Mouse (Mus musculus) erythroid progenitor cell, adult 5-6 weeks (primary cell): Measurements from ENCODE around the gene Gm21671. TPM values are rescaled to one million over a fixed set of nuclear protein-coding genes. Genes with fewer than 3 reads are reported as not detected.
"Not testable (repeated sequence)": the region's sequence is repeated elsewhere in the genome, so short reads cannot be mapped to it uniquely, and the experiment has no call there.

Source experiments
- ATAC-seq: replicated peaks from 2 replicates; pipeline ENCODE4 v1.8.0; 2016; ENCODE audit warnings: moderate number of reproducible peaks, mild to moderate bottlenecking, moderate TSS enrichment, inconsistent platforms; ENCODE audit not compliant: poor library complexity, low FRiP score, severe bottlenecking
- total RNA-seq, 2 experiments: library from RNA; stranded (forward) in 1 of 2; stranded (reverse) in 1 of 2; fragments of 150-400 nt in 1 of 2; fragments of 186-747, 209-891 nt in 1 of 2; gene quantifications; 2 replicates each; pipeline versions ENCODE4 v1.2.3 to v1.2.4; 2015 to 2017; ENCODE audit warnings: low replicate concordance in 2 of 2

Gm21671 gene
- total RNA-seq (2015; ENCODE audit: low replicate concordance), result not detected in 2 replicates
- total RNA-seq (2017; ENCODE audit: low replicate concordance), result not detected in 2 replicates

- not testable (repeated sequence) for ATAC-seq
Measured at GRCm38 (mm10) chr5:25954317-25954716, at the start of gene Gm21671. Gm21671 (minus strand) TSS chr5:25954417.

- not testable (repeated sequence) for ATAC-seq
Measured at GRCm38 (mm10) chr5:25988550-25988949, 34.3 kb upstream of the Gm21671 start, which contains the start of gene Gm21698. Gm21698 (minus strand) TSS chr5:25988650.

- not testable (repeated sequence) for ATAC-seq
Measured at GRCm38 (mm10) chr5:25972563-25972962, 18.3 kb upstream of the Gm21671 start, which contains the start of gene Gm21680. Gm21680 (minus strand) TSS chr5:25972663.

- not testable (repeated sequence) for ATAC-seq
Measured at GRCm38 (mm10) chr5:25957050-25957449, 2.8 kb upstream of the Gm21671 start.

- peak; percentile 34; the same call in 1 of the 2 replicates for ATAC-seq
Measured at GRCm38 (mm10) chr5:25956611-25957010, 2.4 kb upstream of the Gm21671 start.

- not testable (repeated sequence) for ATAC-seq
Measured at GRCm38 (mm10) chr5:25945391-25945790, 8.8 kb downstream of the Gm21671 start.

- ATAC-seq, result not testable (repeated sequence)
Measured at GRCm38 (mm10) chr5:25942281-25942680, 11.9 kb downstream of the Gm21671 start, which contains the start of gene Gm21663. Gm21663 (minus strand) TSS chr5:25942381.

Other genes starting within 250 kb of the Gm21671 start
- 4.6 and 18.0 TPM in 2 replicates for gene Xrcc2, start 248.6 kb downstream of the Gm21671 start, total RNA-seq (2015; ENCODE audit: low replicate concordance)
- gene Xrcc2, start 248.6 kb downstream of the Gm21671 start, total RNA-seq (2017; ENCODE audit: low replicate concordance), result 6.9 and 13.6 TPM in 2 replicates
- gene Actr3b, start 194.4 kb downstream of the Gm21671 start, total RNA-seq (2015; ENCODE audit: low replicate concordance), result 0.72 TPM in 1 of 2 replicates, not detected in the other
- not detected in 2 replicates for gene Actr3b, start 194.4 kb downstream of the Gm21671 start, total RNA-seq (2017; ENCODE audit: low replicate concordance)
- not detected in 2 replicates for gene Gm21663, start 12.0 kb downstream of the Gm21671 start, total RNA-seq (2015; ENCODE audit: low replicate concordance)
- not detected in 2 replicates for gene Gm21663, start 12.0 kb downstream of the Gm21671 start, total RNA-seq (2017; ENCODE audit: low replicate concordance)
- gene Gm21680, start 18.2 kb upstream of the Gm21671 start, total RNA-seq (2015; ENCODE audit: low replicate concordance), result not detected in 2 replicates
- gene Gm21680, start 18.2 kb upstream of the Gm21671 start, total RNA-seq (2017; ENCODE audit: low replicate concordance), result not detected in 2 replicates
- not detected in 2 replicates for gene Gm21698, start 34.2 kb upstream of the Gm21671 start, total RNA-seq (2015; ENCODE audit: low replicate concordance)
- not detected in 2 replicates for gene Gm21698, start 34.2 kb upstream of the Gm21671 start, total RNA-seq (2017; ENCODE audit: low replicate concordance)
- not detected in 2 replicates for gene Gm1979, start 50.4 kb upstream of the Gm21671 start, total RNA-seq (2015; ENCODE audit: low replicate concordance)
- gene Gm1979, start 50.4 kb upstream of the Gm21671 start, total RNA-seq (2017; ENCODE audit: low replicate concordance), result not detected in 2 replicates
- gene Gm5862, start 68.5 kb upstream of the Gm21671 start, total RNA-seq (2015; ENCODE audit: low replicate concordance), result not detected in 2 replicates
- not detected in 2 replicates for gene Gm5862, start 68.5 kb upstream of the Gm21671 start, total RNA-seq (2017; ENCODE audit: low replicate concordance)
- not detected in 2 replicates for gene Speer4a, start 85.1 kb upstream of the Gm21671 start, total RNA-seq (2015; ENCODE audit: low replicate concordance)
- gene Speer4a, start 85.1 kb upstream of the Gm21671 start, total RNA-seq (2017; ENCODE audit: low replicate concordance), result not detected in 2 replicates
- gene Gm7347, start 104.2 kb upstream of the Gm21671 start, total RNA-seq (2015; ENCODE audit: low replicate concordance), result not detected in 2 replicates
- gene Gm7347, start 104.2 kb upstream of the Gm21671 start, total RNA-seq (2017; ENCODE audit: low replicate concordance), result not detected in 2 replicates
- gene Gm10471, start 134.9 kb upstream of the Gm21671 start, total RNA-seq (2015; ENCODE audit: low replicate concordance), result not detected in 2 replicates
- gene Gm10471, start 134.9 kb upstream of the Gm21671 start, total RNA-seq (2017; ENCODE audit: low replicate concordance), result not detected in 2 replicates
- not detected in 2 replicates for gene 5031410I06Rik, start 150.9 kb upstream of the Gm21671 start, total RNA-seq (2015; ENCODE audit: low replicate concordance)
- not detected in 2 replicates for gene 5031410I06Rik, start 150.9 kb upstream of the Gm21671 start, total RNA-seq (2017; ENCODE audit: low replicate concordance)
- not detected in 2 replicates for gene Gm10220, start 167.0 kb upstream of the Gm21671 start, total RNA-seq (2015; ENCODE audit: low replicate concordance)
- not detected in 2 replicates for gene Gm10220, start 167.0 kb upstream of the Gm21671 start, total RNA-seq (2017; ENCODE audit: low replicate concordance)